Mouse (Mus musculus) stomach, postnatal 0 days (tissue): ENCODE measurements around the gene Zfand2a.

Source experiments
- CTCF ChIP-seq: IDR thresholded peaks from 2 replicates; pipeline ENCODE4 v1.5.1; 2016; ENCODE audit warnings: antibody characterized with exemption, low read depth, mild to moderate bottlenecking, moderate library complexity
- EP300 ChIP-seq: optimal IDR thresholded peaks from 2 replicates; pipeline ENCODE3; 2016; ENCODE audit warnings: antibody characterized with exemption

GRCm38 (mm10) chr5:139512201-139512600 is 27.9 kb upstream of the Zfand2a start:
- TF ChIP-seq CTCF (no peak), EP300 (no peak)
